8 mouse cellular contexts compared by ENCODE assay signal in genomic region chr2:32362817-32363340, GRCm38 (mm10). TPM values are rescaled to one million over a fixed set of nuclear protein-coding genes. Genes with fewer than 3 reads are reported as not detected.
DNase-seq lines count a peak whose midpoint lies in the region; ATAC-seq lines count a peak whose summit lies in the region.

No protein-coding gene starts in this region.

- intact Hi-C loops in left cerebral cortex, postnatal 25 days (cut with DNase I): loop anchor here (1.0 to 10.0 kb wide), 2 partner anchors 18 to 388 kb away; partner anchors contain the start of genes 1110008P14Rik and Nup214

- ATAC-seq in activated CD4-positive, CD25-positive, alpha-beta regulatory T cell, adult 4 months: peak; percentile 69
- ATAC-seq in common myeloid progenitor, adult 5-6 weeks (replicated peaks; ENCODE audit: low read depth, poor library complexity, severe bottlenecking): peak; percentile 69
- peak; percentile 79 for ATAC-seq in inflammation-experienced regulatory T-cells, adult 6 months

- peak; percentile 95 for DNase-seq in gastrocnemius, postnatal 10 days
- DNase-seq in left cerebral cortex, postnatal 25 days (ENCODE audit: low spot score in 2 of 2): peak; percentile 90 to 91
- peak; percentile 89 for DNase-seq in mesoderm, embryonic 11.5 days (ENCODE audit: low read depth, low spot score)
- DNase-seq in right cerebral cortex, postnatal 25 days: peak; percentile 92
- DNase-seq in urinary bladder, postnatal 36 days (ENCODE audit: low spot score in 2 of 2): peak; percentile 90 to 92

RNA-seq across cellular contexts. Expression of gene Dnm1, which starts 9.7 kb away (rescaled TPM):
- polyA plus RNA-seq in activated CD4-positive, CD25-positive, alpha-beta regulatory T cell, adult 4 months (2017; shearing (Covaris generic)): not detected
- not detected in 2 replicates for total RNA-seq in common myeloid progenitor, adult 5-6 weeks (2017)
- 10 to 100 TPM; 18.9 to 25.7 TPM for total RNA-seq in gastrocnemius, postnatal 10 days (2021)
- polyA plus RNA-seq in inflammation-experienced regulatory T-cells, adult 6 months (2017; shearing (Covaris generic)): not detected
- total RNA-seq in left cerebral cortex, postnatal 25 days (2021): 1,000 to 10,000 TPM; 1,197 to 1,302 TPM

RNA-seq across cellular contexts. Expression of gene Ciz1, which starts 10.8 kb away (rescaled TPM):
- polyA plus RNA-seq in activated CD4-positive, CD25-positive, alpha-beta regulatory T cell, adult 4 months (2017; shearing (Covaris generic)): 10 to 100 TPM; 38.8 to 51.6 TPM
- total RNA-seq in common myeloid progenitor, adult 5-6 weeks (2017): 64.1 and 76.5 TPM in 2 replicates
- total RNA-seq in gastrocnemius, postnatal 10 days (2021): 10 to 100 TPM; 31.2 to 47.2 TPM
- polyA plus RNA-seq in inflammation-experienced regulatory T-cells, adult 6 months (2017; shearing (Covaris generic)): 10 to 100 TPM; 52.5 to 84.8 (median 55.5) TPM
- total RNA-seq in left cerebral cortex, postnatal 25 days (2021): 10 to 100 TPM; 67.5 to 73.1 TPM

RNA-seq across cellular contexts. Expression of gene 1110008P14Rik, which starts 18.9 kb away (rescaled TPM):
- 10 to 100 TPM; 70.3 to 75.4 TPM for polyA plus RNA-seq in activated CD4-positive, CD25-positive, alpha-beta regulatory T cell, adult 4 months (2017; shearing (Covaris generic))
- 2.1 and 6.5 TPM in 2 replicates for total RNA-seq in common myeloid progenitor, adult 5-6 weeks (2017)
- total RNA-seq in gastrocnemius, postnatal 10 days (2021): 10 to 100 TPM; 52.6 to 53.7 TPM
- 10 to 100 TPM; 43.1 to 73.3 (median 57.4) TPM for polyA plus RNA-seq in inflammation-experienced regulatory T-cells, adult 6 months (2017; shearing (Covaris generic))
- 100 to 1,000 TPM; 375 to 446 TPM for total RNA-seq in left cerebral cortex, postnatal 25 days (2021)

RNA-seq across cellular contexts. Expression of gene Lcn2, which starts 25.2 kb away (rescaled TPM):
- polyA plus RNA-seq in activated CD4-positive, CD25-positive, alpha-beta regulatory T cell, adult 4 months (2017; shearing (Covaris generic)): not detected
- total RNA-seq in common myeloid progenitor, adult 5-6 weeks (2017): 17.2 and 22.0 TPM in 2 replicates
- total RNA-seq in gastrocnemius, postnatal 10 days (2021): 1 to 10 TPM; 3.5 to 6.7 TPM
- polyA plus RNA-seq in inflammation-experienced regulatory T-cells, adult 6 months (2017; shearing (Covaris generic)): under 1 TPM in 1 of 3 experiments, not detected in 2; 0.93 TPM
- total RNA-seq in left cerebral cortex, postnatal 25 days (2021): under 1 TPM; 0.76 to 0.85 TPM

RNA-seq across cellular contexts. Expression of gene Ptges2, which starts 32.8 kb away (rescaled TPM):
- polyA plus RNA-seq in activated CD4-positive, CD25-positive, alpha-beta regulatory T cell, adult 4 months (2017; shearing (Covaris generic)): 1 to 10 TPM; 1.0 to 1.6 TPM
- 7.1 and 8.6 TPM in 2 replicates for total RNA-seq in common myeloid progenitor, adult 5-6 weeks (2017)
- total RNA-seq in gastrocnemius, postnatal 10 days (2021): 10 to 100 TPM; 38.1 to 40.7 TPM
- polyA plus RNA-seq in inflammation-experienced regulatory T-cells, adult 6 months (2017; shearing (Covaris generic)): under 1 TPM; 0.32 to 0.63 (median 0.44) TPM
- 10 to 100 TPM; 44.4 to 50.3 TPM for total RNA-seq in left cerebral cortex, postnatal 25 days (2021)

Comparison
In these comparisons a context has a peak if more than half of its experiments do, and no peak if none do; other contexts are left out.
1. Peak in every context shown above with its lines: DNase-seq and ATAC-seq.
2. RNA of gene Dnm1, which starts 9.7 kb away (total RNA-seq): 1,197 to 1,302 TPM in left cerebral cortex, postnatal 25 days; 18.9 to 25.7 TPM in gastrocnemius, postnatal 10 days and not detected in common myeloid progenitor, adult 5-6 weeks; every median in the first group is over 10 times any median in the second.